Mouse (Mus musculus): ENCODE results near the gene Mbl1.

DNA sequence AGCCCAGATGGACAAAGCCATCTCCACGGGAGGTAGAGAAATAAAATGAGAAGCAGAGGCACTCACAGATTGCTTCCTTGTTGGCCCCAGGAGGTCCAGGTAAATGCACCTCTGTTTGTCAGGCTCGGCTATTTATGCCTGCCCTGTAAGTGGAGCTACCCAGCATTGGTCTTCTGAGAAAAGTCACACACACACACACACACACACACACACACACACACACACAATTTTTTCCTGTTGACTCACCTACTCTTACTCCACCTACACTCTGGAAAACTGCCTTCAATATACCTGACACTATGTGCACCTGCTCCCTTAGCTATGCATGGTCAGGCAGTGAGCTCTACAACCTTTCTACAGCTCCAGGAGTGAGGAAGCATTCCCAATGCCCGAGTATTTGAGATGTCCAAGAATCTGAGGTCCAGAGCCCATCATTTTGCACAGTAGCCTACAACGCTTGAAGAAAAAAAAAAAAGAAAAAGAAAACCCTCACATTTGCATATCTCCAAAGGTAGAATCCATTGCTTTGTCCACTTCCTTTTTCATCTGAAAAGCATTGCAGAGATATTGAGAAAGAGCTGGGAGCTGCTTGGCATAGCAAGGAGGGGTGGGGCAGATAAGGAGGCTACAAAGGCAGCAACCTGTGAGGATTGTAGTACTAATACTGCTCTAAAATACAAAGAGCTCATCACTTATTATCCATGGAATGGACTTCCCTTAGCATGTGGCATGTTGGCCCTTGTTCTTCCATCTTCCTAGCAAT lies 34.0 kb downstream of the Mbl1 start, which contains the start of gene Sftpd:
- TF ChIP-seq USF1 (IDR thresholded peaks at IDR 0.05; ENCODE audit: low read depth, low read length) (no peak), EP300 (IDR thresholded peaks at IDR 0.05; ENCODE audit: low read depth in 1 of 2, low read length in 2 of 2) (no peak), CTCF (IDR thresholded peaks at IDR 0.05 in 2 of 3, conservative IDR thresholded peaks at IDR 0.05 in 1 of 3; ENCODE audit: control insufficient read depth in 1 of 3, insufficient read depth in 1 of 3, low read depth in 2 of 3, low read length in 3 of 3, poor library complexity in 1 of 3, severe bottlenecking in 1 of 3) (no peak), MAFK (IDR thresholded peaks at IDR 0.05; ENCODE audit: borderline replicate concordance, low read depth, low read length) (no peak), MAX (IDR thresholded peaks at IDR 0.05; ENCODE audit: low read length) (no peak), MYC (IDR thresholded peaks at IDR 0.05; ENCODE audit: low read depth, low read length) (no peak)
